Mouse (Mus musculus) thymus, adult 2 months (tissue): ENCODE data around the gene Rab6b.

Experiments
- CTCF ChIP-seq: fragments of 200-500 bp; IDR thresholded peaks from 2 replicates; pipeline ENCODE4 v1.5.1; 2012; ENCODE audit warnings: mild to moderate bottlenecking, control low read depth, low read length, moderate library complexity, borderline replicate concordance; ENCODE audit not compliant: control insufficient read depth, poor library complexity, insufficient read depth; ENCODE audit errors: extremely low read depth
- POLR2A ChIP-seq: fragments of 200-500 bp; IDR thresholded peaks from 2 replicates; pipeline ENCODE4 v1.6.1; 2012; ENCODE audit warnings: mild to moderate bottlenecking, low read length, control low read depth, moderate library complexity; ENCODE audit not compliant: control insufficient read depth, poor library complexity, insufficient read depth; ENCODE audit errors: extremely low read depth

DNA sequence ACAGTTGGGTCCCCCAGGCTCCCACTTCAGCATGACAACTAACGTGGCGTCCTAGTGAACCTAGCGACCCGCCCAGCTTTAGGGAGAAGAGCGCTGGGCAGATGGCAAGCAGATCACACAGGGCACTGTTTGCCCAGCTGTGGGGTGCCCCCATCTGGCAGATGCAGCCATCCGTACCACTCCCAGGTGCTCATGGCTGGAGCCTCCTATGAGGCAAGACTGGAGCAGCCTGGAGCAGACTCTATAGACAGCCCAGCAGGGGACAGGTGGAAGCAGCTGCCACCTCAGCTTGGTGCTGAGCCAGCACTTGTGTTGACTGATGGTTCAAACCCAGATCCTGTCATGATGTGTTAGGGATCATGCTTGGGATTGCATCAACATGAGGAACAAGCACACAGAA, 56.5 kb downstream of the Rab6b start:
- TF ChIP-seq CTCF (no peak), POLR2A (no peak)
